Mouse (Mus musculus) lung, adult 2 months (tissue): ENCODE results near the gene Car5a. TPM values are rescaled to one million over a fixed set of nuclear protein-coding genes. Genes with fewer than 3 reads are reported as not detected.
A peak's percentile ranks its signal among the peaks of the same experiment; 100 is the strongest.

ENCODE experiments used
- DNase-seq: peaks from one replicate; pipeline ENCODE4 v3.0.0; 2022
- H3K4me1 ChIP-seq: fragments of 200-500 bp; 2 replicates; pipeline ENCODE4 v1.6.1; 2011; ENCODE audit warnings: low read length; ENCODE audit not compliant: control insufficient read depth, insufficient read depth
- H3K4me3 ChIP-seq: fragments of 200-500 bp; replicated peaks from 2 replicates; pipeline ENCODE3; 2011; ENCODE audit warnings: low read depth, mild to moderate bottlenecking, control low read depth, low read length; ENCODE audit errors: extremely low read depth
- CTCF ChIP-seq: fragments of 200-500 bp; IDR thresholded peaks from 2 replicates; pipeline ENCODE4 v1.5.1; 2011; ENCODE audit warnings: mild to moderate bottlenecking, low read length, control low read depth; ENCODE audit not compliant: insufficient read depth
- POLR2A ChIP-seq: fragments of 200-500 bp; IDR thresholded peaks from 2 replicates; pipeline ENCODE4 v1.6.1; 2011; ENCODE audit warnings: low read depth, mild to moderate bottlenecking, control low read depth, low read length, borderline replicate concordance; ENCODE audit errors: extremely low read depth
- WGBS: fragments of 180-500 bp; shearing (Covaris S2); methylation state at CpG from one replicate; pipeline ENCODE4 v1.1.7; 2018; 5-methylcytosine and 5-hydroxymethylcytosine counted together
- polyA plus RNA-seq: library from polyadenylated mRNA; depleted of rRNA; stranded (reverse); fragments of >200 nt; gene quantifications from 2 replicates; pipeline ENCODE4 v1.2.3, GENCODE M21; 2012

Car5a gene
- polyA plus RNA-seq, 1 experiment, result 0.18 TPM

GRCm38 (mm10) chr8:121977819-121978590 lies 33.3 kb upstream of the Car5a start:
- TF ChIP-seq POLR2A, result no peak
- peak; percentile 73 for TF ChIP-seq CTCF
- DNase-seq, result no peak
- no peak overlapping the region for H3K4me3 ChIP-seq
- no peaks in the 10 kb centered on the region for H3K4me1 ChIP-seq
- WGBS, result 69% methylated on average over 8 of the region's 8 CpGs

- Histone ChIP-seq H3K4me1 (no peaks in the 10 kb centered on the region), H3K4me3 (no peak overlapping the region)
- TF ChIP-seq CTCF, result no peak
- TF ChIP-seq POLR2A, result no peak
- 95% methylated on average over 28 of the region's 28 CpGs for WGBS
- no peak for DNase-seq
Measured at GRCm38 (mm10) chr8:121973906-121974305, 29.2 kb upstream of the Car5a start.

GRCm38 (mm10) chr8:121971488-121972058 lies 26.9 kb upstream of the Car5a start:
- 59% methylated on average over 17 of the region's 17 CpGs for WGBS
- Histone ChIP-seq H3K4me3 (no peak overlapping the region), H3K4me1 (peaks cover 12% of the 10 kb centered on the region)
- TF ChIP-seq CTCF, result no peak
- no peak for TF ChIP-seq POLR2A
- DNase-seq, result no peak

GRCm38 (mm10) chr8:121970225-121970624 lies 25.5 kb upstream of the Car5a start:
- TF ChIP-seq POLR2A (no peak), CTCF (no peak)
- 68% methylated on average over 8 of the region's 8 CpGs for WGBS
- Histone ChIP-seq H3K4me1 (peaks cover 12% of the 10 kb centered on the region), H3K4me3 (no peak overlapping the region)
- no peak for DNase-seq

GRCm38 (mm10) chr8:121968542-121968941 lies 23.8 kb upstream of the Car5a start:
- H3K4me3 ChIP-seq, result no peak overlapping the region
- H3K4me1 ChIP-seq, result peaks cover 14% of the 10 kb centered on the region
- DNase-seq, result no peak
- 56% methylated on average over 4 of the region's 4 CpGs for WGBS
- TF ChIP-seq POLR2A (no peak), CTCF (no peak)

GRCm38 (mm10) chr8:121967977-121968376 lies 23.3 kb upstream of the Car5a start:
- no peak for DNase-seq
- 40% methylated on average over 4 of the region's 4 CpGs for WGBS
- peaks cover 14% of the 10 kb centered on the region for H3K4me1 ChIP-seq
- H3K4me3 ChIP-seq, result no peak overlapping the region
- TF ChIP-seq POLR2A (no peak), CTCF (no peak)

GRCm38 (mm10) chr8:121966714-121967448 lies 22.2 kb upstream of the Car5a start:
- peaks cover 14% of the 10 kb centered on the region for H3K4me1 ChIP-seq
- WGBS, result 66% methylated on average over 7 of the region's 7 CpGs
- H3K4me3 ChIP-seq, result no peak overlapping the region
- TF ChIP-seq CTCF, result no peak
- no peak for TF ChIP-seq POLR2A
- DNase-seq, result no peak

- WGBS, result 69% methylated on average over 5 of the region's 5 CpGs
- TF ChIP-seq POLR2A (no peak), CTCF (no peak)
Measured at GRCm38 (mm10) chr8:121966110-121966509, 21.4 kb upstream of the Car5a start.

GRCm38 (mm10) chr8:121964716-121965512 lies 20.2 kb upstream of the Car5a start:
- TF ChIP-seq POLR2A (no peak), CTCF (no peak)
- Histone ChIP-seq H3K4me1 (peaks cover 14% of the 10 kb centered on the region), H3K4me3 (no peak overlapping the region)
- 52% methylated on average over 8 of the region's 8 CpGs for WGBS
- no peak for DNase-seq

More at GRCm38 (mm10) chr8:121966110-121966509, 21.4 kb upstream of the Car5a start:
- DNase-seq, result no peak
- Histone ChIP-seq H3K4me3 (no peak overlapping the region), H3K4me1 (peaks cover 14% of the 10 kb centered on the region)
